In the genomic region with DNA sequence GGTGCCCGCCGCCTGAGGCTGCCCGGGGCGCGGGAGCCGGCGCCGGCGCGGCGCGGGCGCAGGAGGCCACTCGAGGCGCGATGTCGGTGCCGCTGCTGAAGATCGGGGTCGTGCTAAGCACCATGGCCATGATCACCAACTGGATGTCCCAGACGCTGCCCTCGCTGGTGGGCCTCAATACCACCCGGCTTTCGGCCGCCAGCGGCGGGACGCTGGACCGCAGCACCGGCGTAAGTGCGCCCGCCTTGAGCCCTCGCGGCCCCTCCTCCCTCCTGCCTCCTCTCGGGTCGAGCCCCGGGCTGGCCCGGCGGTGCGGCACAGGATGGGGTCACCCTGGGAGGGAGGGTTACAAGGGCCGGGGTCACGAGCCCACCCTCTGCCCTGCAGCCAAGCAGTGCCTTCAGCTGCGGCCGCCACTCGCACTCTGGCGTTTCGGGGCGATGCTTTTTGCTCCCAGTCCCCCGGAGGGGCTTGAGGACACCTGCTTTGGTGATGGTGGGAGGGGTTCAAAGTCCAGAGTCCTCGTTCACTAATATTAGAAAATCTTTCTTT, we compare ENCODE assay signal across 8 mouse cellular contexts. TPM values are rescaled to one million over a fixed set of nuclear protein-coding genes. Genes with fewer than 3 reads are reported as not detected.
DNase-seq lines count a peak whose midpoint lies in the region; ATAC-seq lines count a peak whose summit lies in the region.

No protein-coding gene starts in this region.

- no peaks in the 10 kb centered on the region for H3K36me3 ChIP-seq in erythroblast, embryonic 14.5 days (ENCODE audit: control insufficient read depth)
- no peaks in the 10 kb centered on the region for H3K36me3 ChIP-seq in forebrain, embryonic 11.5 days (ENCODE audit: control insufficient read depth, insufficient read depth, low read length)
- H3K36me3 ChIP-seq in hindbrain, embryonic 16.5 days (ENCODE audit: control insufficient read depth, insufficient read depth, low read length) = no peaks in the 10 kb centered on the region

- no peak overlapping the region for H3K27ac ChIP-seq in forebrain, embryonic 11.5 days (ENCODE audit: low read depth, low read length)
- peak overlapping the region; percentile 75 for H3K27ac ChIP-seq in hindbrain, embryonic 16.5 days (ENCODE audit: low read depth, low read length)

- H3K9ac ChIP-seq in forebrain, embryonic 11.5 days (ENCODE audit: low read length) = peak overlapping the region; percentile 69
- H3K9ac ChIP-seq in hindbrain, embryonic 16.5 days (ENCODE audit: low read depth, low read length) = peak overlapping the region; percentile 83

- DNase-seq in adrenal gland, postnatal 14 days = peak; percentile 36
- peak; percentile 75 for DNase-seq in forebrain, embryonic 11.5 days (ENCODE audit: low spot score)
- peak; percentile 7 for DNase-seq in lung, postnatal 14 days
- DNase-seq in layer of hippocampus, adult 9-11 months = no peak

- H3K4me3 ChIP-seq in erythroblast, embryonic 14.5 days (replicated peaks) = peak overlapping the region; percentile 39
- H3K4me3 ChIP-seq in forebrain, embryonic 11.5 days (ENCODE audit: low read depth, low read length) = peak overlapping the region; percentile 51
- H3K4me3 ChIP-seq in hindbrain, embryonic 16.5 days (ENCODE audit: low read length) = peak overlapping the region; percentile 53

- WGBS in forebrain, embryonic 11.5 days = 1% methylated on average over 41 of the region's 51 CpGs
- WGBS in hindbrain, embryonic 16.5 days = under 1% methylated on average over 31 of the region's 51 CpGs

- H3K9me3 ChIP-seq in erythroblast, embryonic 14.5 days (ENCODE audit: control insufficient read depth, low read length) = peaks cover 3% of the 10 kb centered on the region; the same call in 1 of the 2 replicates
- no peaks in the 10 kb centered on the region for H3K9me3 ChIP-seq in forebrain, embryonic 11.5 days (ENCODE audit: control insufficient read depth, low read length)
- no peaks in the 10 kb centered on the region for H3K9me3 ChIP-seq in hindbrain, embryonic 16.5 days (ENCODE audit: control insufficient read depth, low read length)

- peaks cover 11% of the 10 kb centered on the region for H3K4me1 ChIP-seq in erythroblast, embryonic 14.5 days (ENCODE audit: control insufficient read depth)
- H3K4me1 ChIP-seq in forebrain, embryonic 11.5 days (replicated peaks; ENCODE audit: control insufficient read depth, insufficient read depth, low read length) = peaks cover 10% of the 10 kb centered on the region; the same call in 1 of the 2 replicates
- H3K4me1 ChIP-seq in hindbrain, embryonic 16.5 days (ENCODE audit: control insufficient read depth, insufficient read depth, low read depth, low read length) = peaks cover 42% of the 10 kb centered on the region

- peaks cover 70% of the 10 kb centered on the region for H3K27me3 ChIP-seq in erythroblast, embryonic 14.5 days (ENCODE audit: control insufficient read depth)
- no peaks in the 10 kb centered on the region; the same call in 1 of the 2 replicates for H3K27me3 ChIP-seq in forebrain, embryonic 11.5 days (ENCODE audit: control insufficient read depth, insufficient read depth, low read length)
- H3K27me3 ChIP-seq in hindbrain, embryonic 16.5 days (replicated peaks; ENCODE audit: control insufficient read depth, insufficient read depth, low read length) = no peaks in the 10 kb centered on the region

- ATAC-seq in erythroblast, adult 5-6 weeks (replicated peaks; ENCODE audit: low FRiP score, poor library complexity, severe bottlenecking) = no peak
- ATAC-seq in forebrain, embryonic 11.5 days (replicated peaks; ENCODE audit: low FRiP score) = peak; percentile 28; the same call in 1 of the 2 replicates
- peak; percentile 4; the same call in 1 of the 2 replicates for ATAC-seq in hindbrain, embryonic 16.5 days
- no peak for ATAC-seq in activated CD4-positive, CD25-positive, alpha-beta regulatory T cell, adult 4 months

- H3K4me2 ChIP-seq in forebrain, embryonic 11.5 days (ENCODE audit: low read depth, low read length, severe bottlenecking) = peak overlapping the region; percentile 98
- H3K4me2 ChIP-seq in hindbrain, embryonic 16.5 days (ENCODE audit: low read length) = peak overlapping the region; percentile 69

RNA-seq across cellular contexts. Expression of gene Olfm1, which starts 13.2 kb away (rescaled TPM):
- 0.02 and 0.03 TPM in 2 replicates for polyA plus RNA-seq in erythroblast, embryonic 14.5 days (2012)
- total RNA-seq in erythroblast, adult 5-6 weeks (2015; ENCODE audit: low replicate concordance) = 6.5 and 7.5 TPM in 2 replicates
- total RNA-seq in erythroblast, adult 5-6 weeks (2017; ENCODE audit: low replicate concordance) = 2.0 and 4.7 TPM in 2 replicates
- 32.3 and 37.4 TPM in 2 replicates for total RNA-seq in adrenal gland, postnatal 14 days (2021)
- polyA plus RNA-seq in forebrain, embryonic 11.5 days (2014; fragmentation: Nextera tagmentation; extraction: Ambion mirVana) = 38.2 and 44.1 TPM in 2 replicates
- polyA plus RNA-seq in hindbrain, embryonic 16.5 days (2015; fragmentation: Nextera tagmentation; extraction: Ambion mirVana) = 320 and 328 TPM in 2 replicates
- under 1 TPM in 1 of 2 experiments, not detected in 1; 0.17 TPM for polyA plus RNA-seq in activated CD4-positive, CD25-positive, alpha-beta regulatory T cell, adult 4 months (2017; shearing (Covaris generic))

Comparison
In these comparisons a context has a peak if more than half of its experiments do, and no peak if none do; other contexts are left out.
1. ATAC-seq: peak in forebrain, embryonic 11.5 days (single experiment) and hindbrain, embryonic 16.5 days (single experiment); none in erythroblast, adult 5-6 weeks (single experiment) and activated CD4-positive, CD25-positive, alpha-beta regulatory T cell, adult 4 months (single experiment).
2. RNA of gene Olfm1, which starts 13.2 kb away (polyA plus RNA-seq): 320 to 328 TPM in hindbrain, embryonic 16.5 days and 38.2 to 44.1 TPM in forebrain, embryonic 11.5 days; 0.17 TPM in activated CD4-positive, CD25-positive, alpha-beta regulatory T cell, adult 4 months and 0.02 to 0.03 TPM in erythroblast, embryonic 14.5 days; every median in the first group is over 10 times any median in the second.
3. Peak in every context shown above with its lines, with median percentiles within 50 percentile points of each other: H3K4me3 ChIP-seq.